Mouse (Mus musculus) kidney, adult 2 months (tissue): Measurements from ENCODE around the gene Spen. TPM values are rescaled to one million over a fixed set of nuclear protein-coding genes. Genes with fewer than 3 reads are reported as not detected.

Source experiments
- DNase-seq: peaks from one replicate; pipeline ENCODE4 v3.0.0; 2021
- H3K27ac ChIP-seq: fragments of 200-500 bp; 2 replicates; pipeline ENCODE4 v1.5.1; 2012; ENCODE audit warnings: low read depth, low read length, control low read depth, inconsistent platforms; ENCODE audit not compliant: insufficient read depth
- H3K27me3 ChIP-seq: fragments of 200-500 bp; replicated peaks from 2 replicates; pipeline ENCODE4 v1.6.1; 2012; ENCODE audit warnings: mild to moderate bottlenecking, moderate library complexity, low read length, inconsistent platforms; ENCODE audit not compliant: control insufficient read depth, insufficient read depth
- H3K36me3 ChIP-seq: fragments of 200-500 bp; 2 replicates; pipeline ENCODE4 v1.6.1; 2012; ENCODE audit warnings: mild to moderate bottlenecking, moderate library complexity, low read length, inconsistent platforms; ENCODE audit not compliant: control insufficient read depth, insufficient read depth
- H3K4me1 ChIP-seq: fragments of 200-500 bp; 2 replicates; pipeline ENCODE4 v1.6.1; 2011; ENCODE audit warnings: low read length; ENCODE audit not compliant: control insufficient read depth, insufficient read depth
- H3K4me3 ChIP-seq: fragments of 200-500 bp; 2 replicates; pipeline ENCODE4 v1.5.1; 2011; ENCODE audit warnings: mild to moderate bottlenecking, low read depth, low read length, control low read depth; ENCODE audit not compliant: insufficient read depth
- CTCF ChIP-seq: fragments of 200-500 bp; conservative IDR thresholded peaks from 2 replicates; pipeline ENCODE4 v1.5.1; 2011; ENCODE audit warnings: low read depth, mild to moderate bottlenecking, control low read depth, low read length, moderate library complexity, mixed read lengths; ENCODE audit not compliant: insufficient read depth, insufficient read length
- POLR2A ChIP-seq: fragments of 200-500 bp; IDR thresholded peaks from one replicate; pipeline ENCODE4 v1.6.1; 2011; ENCODE audit warnings: low read depth, low read length, control low read depth
- WGBS: fragments of 180-500 bp; shearing (Covaris S2); methylation state at CpG from one replicate; pipeline ENCODE4 v1.1.7; 2018; 5-methylcytosine and 5-hydroxymethylcytosine counted together
- polyA plus RNA-seq: library from polyadenylated mRNA; depleted of rRNA; stranded (reverse); fragments of >200 nt; gene quantifications from 2 replicates; pipeline ENCODE4 v1.2.3, GENCODE M21; 2012

Spen gene
- polyA plus RNA-seq, 1 experiment, result 19.6 TPM

DNA sequence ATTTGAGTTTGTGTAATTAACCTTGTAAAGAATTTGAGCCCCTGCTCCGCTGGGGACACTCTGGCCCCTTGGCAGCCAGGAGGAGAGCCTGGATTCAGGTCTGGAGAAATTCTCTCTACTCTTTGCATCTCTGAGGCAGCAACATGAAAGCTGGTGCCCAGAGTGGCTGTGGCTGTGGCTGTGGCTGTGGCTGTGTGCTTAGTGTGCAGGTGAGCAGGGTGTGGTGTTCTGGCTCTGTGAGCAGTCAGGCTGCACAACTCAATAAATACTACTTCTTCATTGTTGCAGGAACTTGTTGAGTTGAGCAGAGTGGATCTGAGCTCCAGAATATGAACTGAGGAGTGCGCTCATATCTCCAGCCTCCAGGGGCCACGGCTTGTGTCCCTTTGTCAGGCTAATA, 79.5 kb downstream of the Spen start:
- DNase-seq, result no peak
- Histone ChIP-seq H3K27me3 (no peaks in the 10 kb centered on the region), H3K27ac (no peak overlapping the region), H3K4me1 (peaks cover 12% of the 10 kb centered on the region; the same call in 1 of the 2 replicates), H3K4me3 (no peak overlapping the region), H3K36me3 (no peaks in the 10 kb centered on the region)
- WGBS, result 82% methylated on average over 3 of the region's 3 CpGs
- TF ChIP-seq POLR2A (no peak), CTCF (no peak)

DNA sequence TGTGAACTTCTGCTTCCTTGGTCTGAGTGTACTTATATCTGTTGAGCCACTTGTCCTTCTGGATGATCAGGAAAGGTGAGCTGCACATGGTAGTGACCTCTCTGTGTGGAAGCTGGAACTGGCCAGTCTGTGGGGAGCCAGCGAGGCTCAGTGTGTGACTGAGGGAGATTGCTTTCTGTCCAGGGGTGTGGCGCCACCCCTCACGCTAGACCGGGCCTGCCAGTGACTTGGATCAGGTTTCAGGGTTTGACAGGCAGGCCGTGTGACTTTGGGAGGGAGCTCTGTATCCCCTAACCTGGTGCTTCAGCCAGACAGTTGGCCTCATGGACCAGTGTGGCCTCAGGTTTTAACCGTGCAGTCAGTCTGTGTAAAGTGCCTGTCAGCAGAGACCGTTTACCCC, 80.2 kb downstream of the Spen start:
- no peak for TF ChIP-seq POLR2A
- no peak for TF ChIP-seq CTCF
- H3K4me3 ChIP-seq, result no peak overlapping the region
- H3K27ac ChIP-seq, result peak overlapping the region; percentile 35; the same call in 1 of the 2 replicates
- peak; percentile 57 for DNase-seq
- no peaks in the 10 kb centered on the region for H3K36me3 ChIP-seq
- H3K27me3 ChIP-seq, result no peaks in the 10 kb centered on the region
- H3K4me1 ChIP-seq, result peaks cover 7% of the 10 kb centered on the region; the same call in 1 of the 2 replicates
- WGBS, result 34% methylated on average over 7 of the region's 7 CpGs

DNA sequence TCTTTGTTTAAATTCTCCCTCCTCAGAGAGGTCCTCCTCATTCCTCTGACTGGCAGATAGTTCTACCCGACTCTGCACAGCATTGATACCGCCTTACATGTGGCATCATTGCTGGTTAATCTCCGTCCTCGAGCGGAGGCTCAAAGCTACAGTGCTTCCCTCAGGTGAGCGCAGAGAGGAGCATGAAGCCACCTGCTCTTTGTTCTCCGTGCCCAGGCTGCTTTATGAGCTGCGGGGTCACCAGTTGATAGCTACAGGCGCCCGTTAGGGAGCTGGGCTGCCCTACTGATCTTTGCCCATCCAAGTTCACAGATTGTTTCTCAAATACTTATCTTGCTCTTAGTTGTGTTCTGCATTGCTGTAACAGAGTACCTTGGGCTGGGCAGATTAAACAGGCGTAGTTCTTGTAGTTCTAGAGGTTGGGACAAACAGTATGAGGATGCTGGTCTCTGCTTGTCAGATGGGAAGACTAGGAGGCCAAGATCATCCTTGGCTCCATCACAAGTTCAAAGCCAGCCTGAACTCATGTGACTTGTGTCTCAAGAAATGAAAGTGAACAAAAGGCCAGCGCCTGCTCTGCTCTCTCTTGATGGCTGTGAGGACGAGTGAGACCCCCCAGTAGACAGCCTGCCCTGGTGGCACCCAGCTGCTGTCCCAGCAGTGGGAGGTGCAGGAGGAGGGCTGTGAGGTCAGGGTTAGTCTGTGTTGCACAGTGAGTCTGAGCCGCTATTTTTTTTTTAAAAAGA, 82.0 kb downstream of the Spen start:
- no peak overlapping the region for H3K4me3 ChIP-seq
- no peak for DNase-seq
- H3K27ac ChIP-seq, result no peak overlapping the region
- no peaks in the 10 kb centered on the region for H3K27me3 ChIP-seq
- TF ChIP-seq CTCF, result no peak
- TF ChIP-seq POLR2A, result no peak
- no peaks in the 10 kb centered on the region for H3K36me3 ChIP-seq
- WGBS, result 87% methylated on average over 14 of the region's 14 CpGs
- peaks cover 14% of the 10 kb centered on the region for H3K4me1 ChIP-seq

- H3K27ac ChIP-seq, result no peak overlapping the region
- WGBS, result 84% methylated on average over 4 of the region's 4 CpGs
Observed at GRCm38 (mm10) chr4:141455526-141455925, 82.9 kb downstream of the Spen start.

DNA sequence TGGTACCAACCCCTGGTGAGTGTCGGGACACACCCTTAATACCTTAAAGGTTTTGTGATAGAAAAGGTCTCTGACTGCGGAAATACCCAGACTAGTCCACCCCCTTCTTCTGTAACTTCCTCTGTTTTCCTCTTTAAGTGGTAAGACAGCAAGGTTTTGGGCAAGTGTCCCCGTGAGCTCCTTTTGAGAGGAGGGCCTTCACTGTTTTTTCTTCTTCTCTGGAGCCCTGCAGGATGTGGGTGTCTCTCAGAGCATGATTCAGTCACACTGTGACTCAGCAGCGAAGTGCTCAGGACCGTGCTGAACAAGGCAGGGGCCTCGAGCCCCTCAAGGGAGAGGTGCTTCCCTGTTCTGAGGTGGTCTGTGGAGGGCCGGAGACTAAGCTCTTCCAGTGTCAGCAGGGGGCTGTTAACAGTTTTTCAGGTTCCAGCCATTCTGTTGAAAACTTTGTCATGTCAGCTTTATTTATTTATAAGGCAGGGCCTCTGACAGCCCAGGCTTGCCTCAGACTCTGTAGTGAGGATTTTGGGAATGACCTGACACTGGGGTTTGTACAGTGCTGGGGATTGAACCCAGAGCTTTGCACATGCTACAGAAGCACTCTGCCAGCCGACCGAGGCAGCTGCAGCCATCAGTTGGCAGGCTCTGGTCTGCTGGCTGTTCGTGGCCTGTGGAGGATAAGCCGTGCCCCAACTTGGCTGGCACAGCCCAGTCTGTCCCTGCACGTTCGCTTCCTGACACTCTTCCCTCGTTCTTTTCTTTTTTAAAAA, 83.6 kb downstream of the Spen start:
- no peaks in the 10 kb centered on the region for H3K27me3 ChIP-seq
- DNase-seq, result no peak
- no peak overlapping the region for H3K27ac ChIP-seq
- no peak overlapping the region for H3K4me3 ChIP-seq
- H3K36me3 ChIP-seq, result no peaks in the 10 kb centered on the region
- H3K4me1 ChIP-seq, result peaks cover 14% of the 10 kb centered on the region
- TF ChIP-seq POLR2A (no peak), CTCF (no peak)
- WGBS, result 75% methylated on average over 14 of the region's 14 CpGs

More at GRCm38 (mm10) chr4:141455526-141455925, 82.9 kb downstream of the Spen start:
- H3K4me3 ChIP-seq, result no peak overlapping the region
- no peaks in the 10 kb centered on the region for H3K27me3 ChIP-seq
- DNase-seq, result no peak
- no peak for TF ChIP-seq CTCF
- TF ChIP-seq POLR2A, result no peak
- no peaks in the 10 kb centered on the region for H3K36me3 ChIP-seq
- peaks cover 14% of the 10 kb centered on the region for H3K4me1 ChIP-seq

DNA sequence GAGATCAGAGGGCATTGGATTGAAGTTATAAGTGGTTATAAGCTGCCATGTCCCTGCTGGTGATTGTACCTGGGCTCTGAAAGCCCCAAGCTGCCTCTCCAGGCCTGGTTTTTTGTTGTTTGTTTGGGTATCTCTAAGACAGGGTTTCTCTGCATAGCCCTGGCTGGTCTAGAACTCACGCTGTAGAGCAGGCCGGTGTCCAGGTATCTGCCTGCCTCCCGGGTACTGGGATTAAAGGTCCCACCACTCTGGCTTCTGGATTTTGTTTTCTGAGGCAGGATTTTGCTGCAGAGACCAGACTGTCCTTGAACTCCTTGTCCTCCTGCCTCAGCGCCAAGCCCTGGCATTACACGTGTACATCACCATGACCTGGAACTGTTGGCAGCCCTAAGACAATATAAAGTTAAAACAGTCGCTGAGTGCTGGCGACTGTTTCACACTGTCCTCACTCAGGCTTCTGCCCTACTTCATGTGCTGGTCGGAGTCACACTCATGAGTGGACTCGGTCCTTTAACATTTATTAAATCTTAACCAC, 86.4 kb downstream of the Spen start:
- TF ChIP-seq CTCF (no peak), POLR2A (no peak)
- Histone ChIP-seq H3K27me3 (no peaks in the 10 kb centered on the region), H3K36me3 (no peaks in the 10 kb centered on the region), H3K4me3 (no peak overlapping the region), H3K27ac (no peak overlapping the region), H3K4me1 (peaks cover 9% of the 10 kb centered on the region)
- WGBS, result 67% methylated on average over 9 of the region's 9 CpGs
- peak; percentile 43 for DNase-seq

- Histone ChIP-seq H3K27me3 (no peaks in the 10 kb centered on the region), H3K4me1 (peaks cover 9% of the 10 kb centered on the region), H3K4me3 (no peak overlapping the region), H3K27ac (no peak overlapping the region), H3K36me3 (no peaks in the 10 kb centered on the region)
- no peak for DNase-seq
- TF ChIP-seq CTCF, result no peak
- no peak for TF ChIP-seq POLR2A
- WGBS, result 85% methylated on average over 2 of the region's 2 CpGs
Observed at GRCm38 (mm10) chr4:141451251-141451650, 87.1 kb downstream of the Spen start.
